Mouse (Mus musculus): ENCODE measurements around the gene Pptc7. TPM values are rescaled to one million over a fixed set of nuclear protein-coding genes. Genes with fewer than 3 reads are reported as not detected.
A peak's percentile ranks its signal among the peaks of the same experiment; 100 is the strongest.

The Pptc7 gene
- total and polyA plus RNA-seq, 2 experiments from 2014 or later: 6.7 to 19.3 TPM

- Histone ChIP-seq H3K27ac (ENCODE audit: low read depth, low read length) (no peak overlapping the region), H3K9ac (replicated peaks; ENCODE audit: low read length, poor library complexity, severe bottlenecking) (no peak overlapping the region), H3K4me1 (ENCODE audit: insufficient read depth, low read length) (no peaks in the 10 kb centered on the region; the same call in 1 of the 2 replicates), H3K4me3 (ENCODE audit: low read depth, low read length) (no peak overlapping the region), H3K36me3 (ENCODE audit: insufficient read depth, low read length) (no peaks in the 10 kb centered on the region), H3K9me3 (ENCODE audit: low read length) (no peaks in the 10 kb centered on the region), H3K4me2 (ENCODE audit: low read depth, low read length, poor library complexity, severe bottlenecking) (no peak overlapping the region), H3K27me3 (ENCODE audit: insufficient read depth, low read length) (no peaks in the 10 kb centered on the region)
- ATAC-seq (ENCODE audit: low FRiP score) (no peak), DNase-seq (ENCODE audit: low spot score) (peak; percentile 43)
- no peak for TF ChIP-seq CTCF (IDR thresholded peaks at IDR 0.05)
- 36% methylated on average over 19 of the region's 19 CpGs for WGBS
Observed at GRCm38 (mm10) chr5:122280827-122281462, 3.2 kb upstream of the Pptc7 start.

- 31% methylated on average over 2 of the region's 2 CpGs for whole genome bisulfite sequencing
- ATAC-seq (ENCODE audit: low FRiP score): no peak
- H3K36me3 ChIP-seq (ENCODE audit: insufficient read depth, low read length): no peaks in the 10 kb centered on the region
- no peak overlapping the region for H3K9ac ChIP-seq (replicated peaks; ENCODE audit: low read length, poor library complexity, severe bottlenecking)
- no peak overlapping the region for H3K27ac ChIP-seq (ENCODE audit: low read depth, low read length)
- no peak overlapping the region for H3K4me2 ChIP-seq (ENCODE audit: low read depth, low read length, poor library complexity, severe bottlenecking)
- peak overlapping the region; percentile 71; the same call in 1 of the 2 replicates for H3K4me3 ChIP-seq (ENCODE audit: low read depth, low read length)
- DNase-seq (ENCODE audit: low spot score): no peak
- H3K9me3 ChIP-seq (ENCODE audit: low read length): no peaks in the 10 kb centered on the region
- H3K4me1 ChIP-seq (ENCODE audit: insufficient read depth, low read length): peaks cover 3% of the 10 kb centered on the region; the same call in 1 of the 2 replicates
- TF ChIP-seq CTCF (IDR thresholded peaks at IDR 0.05): no peak
- no peaks in the 10 kb centered on the region for H3K27me3 ChIP-seq (ENCODE audit: insufficient read depth, low read length)
Observed at GRCm38 (mm10) chr5:122283828-122284182, 360 bp upstream of the Pptc7 start.

GRCm38 (mm10) chr5:122285029-122285766 is 1.0 kb downstream of the Pptc7 start:
- no peaks in the 10 kb centered on the region for H3K36me3 ChIP-seq (ENCODE audit: insufficient read depth, low read length)
- under 1% methylated on average over 34 of the region's 34 CpGs for WGBS
- peak overlapping the region; percentile 85 for H3K27ac ChIP-seq (ENCODE audit: low read depth, low read length)
- ATAC-seq (ENCODE audit: low FRiP score): peak; percentile 22; the same call in 1 of the 2 replicates
- no peaks in the 10 kb centered on the region for H3K9me3 ChIP-seq (ENCODE audit: low read length)
- peak; percentile 32 for TF ChIP-seq CTCF (IDR thresholded peaks at IDR 0.05)
- H3K4me3 ChIP-seq (ENCODE audit: low read depth, low read length): peak overlapping the region; percentile 71
- peak overlapping the region; percentile 93 for H3K9ac ChIP-seq (replicated peaks; ENCODE audit: low read length, poor library complexity, severe bottlenecking)
- DNase-seq (ENCODE audit: low spot score): no peak
- peak overlapping the region; percentile 93 for H3K4me2 ChIP-seq (ENCODE audit: low read depth, low read length, poor library complexity, severe bottlenecking)
- H3K27me3 ChIP-seq (ENCODE audit: insufficient read depth, low read length): no peaks in the 10 kb centered on the region
- peaks cover 3% of the 10 kb centered on the region; the same call in 1 of the 2 replicates for H3K4me1 ChIP-seq (ENCODE audit: insufficient read depth, low read length)

- Histone ChIP-seq H3K4me3 (ENCODE audit: low read depth, low read length) (peak overlapping the region; percentile 71), H3K9ac (replicated peaks; ENCODE audit: low read length, poor library complexity, severe bottlenecking) (peak overlapping the region; percentile 93; the same call in 1 of the 2 replicates), H3K27me3 (ENCODE audit: insufficient read depth, low read length) (no peaks in the 10 kb centered on the region), H3K4me1 (ENCODE audit: insufficient read depth, low read length) (peaks cover 3% of the 10 kb centered on the region; the same call in 1 of the 2 replicates), H3K27ac (ENCODE audit: low read depth, low read length) (no peak overlapping the region), H3K9me3 (ENCODE audit: low read length) (no peaks in the 10 kb centered on the region), H3K36me3 (ENCODE audit: insufficient read depth, low read length) (no peaks in the 10 kb centered on the region), H3K4me2 (ENCODE audit: low read depth, low read length, poor library complexity, severe bottlenecking) (peak overlapping the region; percentile 93)
- no peak for TF ChIP-seq CTCF (IDR thresholded peaks at IDR 0.05)
- DNase-seq (ENCODE audit: low spot score): no peak
- 55% methylated on average over 7 of the region's 7 CpGs for WGBS
- ATAC-seq (ENCODE audit: low FRiP score): no peak
Observed at GRCm38 (mm10) chr5:122285767-122286150, 1.6 kb downstream of the Pptc7 start.

GRCm38 (mm10) chr5:122286191-122286590 is 2.0 kb downstream of the Pptc7 start:
- no peak overlapping the region for H3K27ac ChIP-seq (ENCODE audit: low read depth, low read length)
- H3K36me3 ChIP-seq (ENCODE audit: insufficient read depth, low read length): no peaks in the 10 kb centered on the region
- no peak overlapping the region for H3K4me3 ChIP-seq (ENCODE audit: low read depth, low read length)
- H3K4me2 ChIP-seq (ENCODE audit: low read depth, low read length, poor library complexity, severe bottlenecking): peak overlapping the region; percentile 93; the same call in 1 of the 2 replicates
- no peak overlapping the region for H3K9ac ChIP-seq (replicated peaks; ENCODE audit: low read length, poor library complexity, severe bottlenecking)
- no peak for DNase-seq (ENCODE audit: low spot score)
- no peak for TF ChIP-seq CTCF (IDR thresholded peaks at IDR 0.05)
- H3K27me3 ChIP-seq (ENCODE audit: insufficient read depth, low read length): no peaks in the 10 kb centered on the region
- H3K4me1 ChIP-seq (ENCODE audit: insufficient read depth, low read length): peaks cover 3% of the 10 kb centered on the region; the same call in 1 of the 2 replicates
- 83% methylated on average over 10 of the region's 10 CpGs for WGBS
- no peak for ATAC-seq (ENCODE audit: low FRiP score)
- no peaks in the 10 kb centered on the region for H3K9me3 ChIP-seq (ENCODE audit: low read length)

- H3K4me3 ChIP-seq (ENCODE audit: low read depth, low read length): no peak overlapping the region
- H3K36me3 ChIP-seq (ENCODE audit: insufficient read depth, low read length): no peaks in the 10 kb centered on the region
- peaks cover 3% of the 10 kb centered on the region; the same call in 1 of the 2 replicates for H3K4me1 ChIP-seq (ENCODE audit: insufficient read depth, low read length)
- no peak overlapping the region for H3K27ac ChIP-seq (ENCODE audit: low read depth, low read length)
- no peak for TF ChIP-seq CTCF (IDR thresholded peaks at IDR 0.05)
- no peaks in the 10 kb centered on the region for H3K27me3 ChIP-seq (ENCODE audit: insufficient read depth, low read length)
- WGBS: 92% methylated on average over 4 of the region's 4 CpGs
- H3K9me3 ChIP-seq (ENCODE audit: low read length): no peaks in the 10 kb centered on the region
- ATAC-seq (ENCODE audit: low FRiP score) (no peak), DNase-seq (ENCODE audit: low spot score) (no peak)
- no peak overlapping the region for H3K9ac ChIP-seq (replicated peaks; ENCODE audit: low read length, poor library complexity, severe bottlenecking)
- no peak overlapping the region for H3K4me2 ChIP-seq (ENCODE audit: low read depth, low read length, poor library complexity, severe bottlenecking)
Observed at GRCm38 (mm10) chr5:122287026-122287425, 2.9 kb downstream of the Pptc7 start.

All from midbrain, postnatal 0 days (tissue).